Mouse (Mus musculus): ENCODE data around the gene Rps26. TPM values are rescaled to one million over a fixed set of nuclear protein-coding genes. Genes with fewer than 3 reads are reported as not detected.

Rps26 gene
- polyA plus RNA-seq (2012; fragmentation: generic; extraction: Trizol): 1,000 to 10,000 TPM; 3,269 to 4,877 TPM

DNA sequence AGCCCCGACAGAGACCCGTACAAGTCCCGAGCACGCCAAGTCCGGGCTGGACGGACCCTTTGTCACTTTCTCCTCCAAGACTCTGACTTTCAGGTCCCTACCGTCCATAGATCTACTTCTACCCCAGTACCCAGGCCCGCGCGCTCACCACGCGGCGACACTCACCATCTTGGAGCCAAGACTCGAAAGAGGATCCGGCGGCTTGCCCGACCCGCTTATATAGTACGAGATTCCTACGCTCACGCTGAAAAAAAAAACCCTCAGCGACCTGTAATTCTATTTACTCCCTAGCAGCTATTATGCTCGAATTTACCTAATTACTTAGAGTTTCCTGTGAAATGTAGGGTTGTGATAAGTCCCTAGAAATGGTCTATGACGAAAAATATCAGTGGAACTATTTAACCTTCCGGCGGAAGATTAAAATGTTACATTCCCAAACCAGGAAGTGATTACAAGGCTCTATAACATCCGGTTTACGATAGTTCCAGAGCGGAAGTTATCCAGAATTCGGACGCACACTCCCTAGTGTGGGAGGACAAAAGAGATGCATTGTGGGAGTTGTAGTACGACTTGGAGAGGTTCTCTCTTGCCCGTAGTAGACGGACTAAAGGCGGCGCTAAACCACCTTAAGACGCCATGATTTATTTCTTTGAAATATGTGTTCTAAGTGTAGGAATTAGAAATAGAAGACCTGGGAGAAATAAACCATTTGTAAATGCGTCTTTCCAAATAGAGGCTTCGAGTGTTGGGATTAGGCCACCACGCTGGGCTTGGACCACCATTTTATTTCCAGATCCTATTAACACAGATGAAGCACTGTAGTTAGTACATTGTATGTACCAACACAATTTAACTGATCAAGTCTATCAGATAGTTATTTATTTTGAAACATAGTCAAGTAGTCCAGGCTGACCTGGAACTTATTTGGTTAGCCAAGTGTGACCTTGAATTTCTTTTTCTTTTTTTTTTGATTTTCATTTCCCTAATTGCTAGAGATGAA lies at the start of gene Rps26:
TSS of gene Rps26 (minus strand) at position 437 of the 1,000 bp plus-strand sequence.

GRCm38 (mm10) chr10:128673763-128674468 lies 47.4 kb upstream of the Rps26 start, which contains the start of gene Suox:
Suox (minus strand) TSS chr10:128674073.

GRCm38 (mm10) chr10:128645111-128646011 lies 18.8 kb upstream of the Rps26 start, which contains the start of gene Ikzf4:
Ikzf4 (minus strand) TSS chr10:128645991.

DNA sequence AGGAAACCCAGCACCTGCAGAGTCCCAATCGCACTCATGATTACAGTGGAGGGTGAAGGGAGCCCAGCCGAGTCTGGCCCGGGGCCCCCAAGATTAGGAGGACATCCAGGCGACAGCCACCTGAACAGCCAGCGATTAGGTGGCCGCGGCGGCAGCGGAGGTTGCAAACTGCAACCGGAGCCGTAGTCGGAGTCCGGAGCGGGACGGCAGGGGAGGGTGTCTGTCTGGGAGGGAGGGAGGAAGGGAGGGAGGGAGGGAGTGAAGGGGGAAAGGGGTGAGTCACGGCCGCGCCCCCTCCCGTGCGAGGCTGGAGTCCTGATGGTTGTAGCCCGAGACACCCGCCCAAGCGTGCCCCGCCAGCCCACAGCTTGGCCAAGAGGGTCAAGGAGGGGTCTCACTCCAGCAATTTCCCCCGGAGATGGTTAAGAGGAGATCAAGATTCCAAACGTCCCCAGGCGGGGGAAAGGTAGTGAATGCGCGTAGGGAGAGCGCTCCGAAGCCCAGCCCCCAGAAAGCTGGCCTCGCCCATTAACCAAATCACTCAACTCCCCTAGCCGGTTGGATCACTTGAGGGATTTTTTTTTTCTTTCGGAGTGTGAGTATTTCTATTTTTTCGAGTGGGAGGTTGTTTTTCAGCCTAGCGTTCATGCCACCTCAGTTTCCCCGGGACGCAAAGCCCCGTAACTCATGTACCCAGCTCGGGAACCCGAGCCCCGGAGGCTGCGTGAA lies 36.9 kb downstream of the Rps26 start, which contains the start of gene Erbb3:
TSS of gene Erbb3 (minus strand) at position 189 of the 729 bp plus-strand sequence.

Other genes starting within 250 kb of the Rps26 start
- 10 to 100 TPM in 1 of 2 experiments, 1 to 10 TPM in 1; 3.8 to 14.4 TPM for gene Ankrd52, start 249.6 kb downstream of the Rps26 start, polyA plus RNA-seq (2012; fragmentation: generic; extraction: Trizol)
- gene Slc39a5, start 225.5 kb downstream of the Rps26 start, polyA plus RNA-seq (2012; fragmentation: generic; extraction: Trizol): under 1 TPM in 1 of 2 experiments, not detected in 1; 0.08 TPM
- 100 to 1,000 TPM; 126 to 174 TPM for gene Nabp2, start 215.3 kb downstream of the Rps26 start, polyA plus RNA-seq (2012; fragmentation: generic; extraction: Trizol)
- 10 to 100 TPM; 15.9 to 29.8 TPM for gene Rnf41, start 215.1 kb downstream of the Rps26 start, polyA plus RNA-seq (2012; fragmentation: generic; extraction: Trizol)
- 100 to 1,000 TPM in 1 of 2 experiments, 10 to 100 TPM in 1; 20.1 to 111 TPM for gene Smarcc2, start 167.5 kb downstream of the Rps26 start, polyA plus RNA-seq (2012; fragmentation: generic; extraction: Trizol)
- 1,000 to 10,000 TPM; 2,019 to 2,698 TPM for gene Myl6, start 132.6 kb downstream of the Rps26 start, polyA plus RNA-seq (2012; fragmentation: generic; extraction: Trizol)
- 10 to 100 TPM in 1 of 2 experiments, 1 to 10 TPM in 1; 8.1 to 11.2 TPM for gene Myl6b, start 128.1 kb downstream of the Rps26 start, polyA plus RNA-seq (2012; fragmentation: generic; extraction: Trizol)
- 10 to 100 TPM; 15.5 to 43.1 TPM for gene Esyt1, start 100.9 kb downstream of the Rps26 start, polyA plus RNA-seq (2012; fragmentation: generic; extraction: Trizol)
- 10 to 100 TPM in 1 of 2 experiments, 1 to 10 TPM in 1; 8.7 to 13.7 TPM for gene Zc3h10, start 79.0 kb downstream of the Rps26 start, polyA plus RNA-seq (2012; fragmentation: generic; extraction: Trizol)
- over 10,000 TPM; 19,565 to 33,335 TPM for gene Rpl41, start 77.4 kb downstream of the Rps26 start, polyA plus RNA-seq (2012; fragmentation: generic; extraction: Trizol)
- gene Pa2g4, start 60.8 kb downstream of the Rps26 start, polyA plus RNA-seq (2012; fragmentation: generic; extraction: Trizol): 100 to 1,000 TPM in 1 of 2 experiments, 10 to 100 TPM in 1; 89.5 to 139 TPM
- under 1 TPM; 0.20 to 0.24 TPM for gene Erbb3, start 37.1 kb downstream of the Rps26 start, polyA plus RNA-seq (2012; fragmentation: generic; extraction: Trizol)
- gene Ikzf4, start 19.2 kb upstream of the Rps26 start, polyA plus RNA-seq (2012; fragmentation: generic; extraction: Trizol): under 1 TPM in 1 of 2 experiments, not detected in 1; 0.07 TPM
- 10 to 100 TPM in 1 of 2 experiments, 1 to 10 TPM in 1; 6.0 to 11.3 TPM for gene Suox, start 47.3 kb upstream of the Rps26 start, polyA plus RNA-seq (2012; fragmentation: generic; extraction: Trizol)
- 10 to 100 TPM; 12.3 to 76.2 TPM for gene Rab5b, start 69.5 kb upstream of the Rps26 start, polyA plus RNA-seq (2012; fragmentation: generic; extraction: Trizol)
- gene Pmel, start 77.4 kb upstream of the Rps26 start, polyA plus RNA-seq (2012; fragmentation: generic; extraction: Trizol): under 1 TPM; 0.05 to 0.66 TPM
- gene Cdk2, start 78.3 kb upstream of the Rps26 start, polyA plus RNA-seq (2012; fragmentation: generic; extraction: Trizol): 10 to 100 TPM in 1 of 2 experiments, 1 to 10 TPM in 1; 6.3 to 18.0 TPM
- gene Dgka, start 118.1 kb upstream of the Rps26 start, polyA plus RNA-seq (2012; fragmentation: generic; extraction: Trizol): 1 to 10 TPM in 1 of 2 experiments, under 1 TPM in 1; 0.73 to 8.6 TPM
- gene Pym1, start 121.1 kb upstream of the Rps26 start, polyA plus RNA-seq (2012; fragmentation: generic; extraction: Trizol): 10 to 100 TPM; 34.2 to 39.0 TPM
- 10 to 100 TPM in 1 of 2 experiments, under 1 TPM in 1; 0.77 to 12.4 TPM for gene Mmp19, start 164.2 kb upstream of the Rps26 start, polyA plus RNA-seq (2012; fragmentation: generic; extraction: Trizol)
- gene Dnajc14, start 177.3 kb upstream of the Rps26 start, polyA plus RNA-seq (2012; fragmentation: generic; extraction: Trizol): 10 to 100 TPM; 10.1 to 48.8 TPM
- 10 to 100 TPM; 14.8 to 25.5 TPM for gene Tmem198b, start 177.6 kb upstream of the Rps26 start, polyA plus RNA-seq (2012; fragmentation: generic; extraction: Trizol)
- 10 to 100 TPM in 1 of 2 experiments, 1 to 10 TPM in 1; 4.9 to 44.4 TPM for gene Sarnp, start 190.6 kb upstream of the Rps26 start, polyA plus RNA-seq (2012; fragmentation: generic; extraction: Trizol)
- 10 to 100 TPM; 27.5 to 30.0 TPM for gene Ormdl2, start 194.9 kb upstream of the Rps26 start, polyA plus RNA-seq (2012; fragmentation: generic; extraction: Trizol)

Measured in C3H10T1/2 (cell line).